Mouse (Mus musculus) layer of hippocampus, postnatal 36 days (tissue): ENCODE results near the gene Stxbp1. TPM values are rescaled to one million over a fixed set of nuclear protein-coding genes. Genes with fewer than 3 reads are reported as not detected.

Source experiments
- DNase-seq, 2 experiments: peaks; one replicate each; pipeline ENCODE4 v3.0.0; 2022
- total RNA-seq, 2 experiments: library from RNA; stranded (reverse); gene quantifications; 2 replicates each; pipeline ENCODE4 v1.2.3; 2021

Stxbp1 gene
- total RNA-seq, 2 experiments from 2014 or later = 561 to 604 TPM

DNA sequence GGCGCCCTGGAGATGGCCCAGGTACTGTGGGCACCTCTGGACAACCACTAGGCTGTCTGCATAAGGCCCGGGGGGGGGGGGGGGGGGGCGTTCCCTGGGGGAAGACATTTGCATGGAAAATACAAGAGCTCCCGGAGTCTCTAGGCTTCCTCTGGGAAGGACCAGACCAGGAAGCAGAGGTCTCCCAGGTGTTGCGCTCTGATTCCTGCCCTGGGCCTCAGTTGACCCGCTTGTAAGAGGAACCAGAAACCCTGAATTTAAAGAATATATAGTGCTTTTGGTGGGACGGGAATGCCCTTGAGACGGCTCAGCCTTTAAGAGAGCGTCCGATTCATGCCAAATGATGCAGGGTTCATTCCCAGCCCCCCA lies 95.4 kb downstream of the Stxbp1 start:
- no peak for DNase-seq

DNA sequence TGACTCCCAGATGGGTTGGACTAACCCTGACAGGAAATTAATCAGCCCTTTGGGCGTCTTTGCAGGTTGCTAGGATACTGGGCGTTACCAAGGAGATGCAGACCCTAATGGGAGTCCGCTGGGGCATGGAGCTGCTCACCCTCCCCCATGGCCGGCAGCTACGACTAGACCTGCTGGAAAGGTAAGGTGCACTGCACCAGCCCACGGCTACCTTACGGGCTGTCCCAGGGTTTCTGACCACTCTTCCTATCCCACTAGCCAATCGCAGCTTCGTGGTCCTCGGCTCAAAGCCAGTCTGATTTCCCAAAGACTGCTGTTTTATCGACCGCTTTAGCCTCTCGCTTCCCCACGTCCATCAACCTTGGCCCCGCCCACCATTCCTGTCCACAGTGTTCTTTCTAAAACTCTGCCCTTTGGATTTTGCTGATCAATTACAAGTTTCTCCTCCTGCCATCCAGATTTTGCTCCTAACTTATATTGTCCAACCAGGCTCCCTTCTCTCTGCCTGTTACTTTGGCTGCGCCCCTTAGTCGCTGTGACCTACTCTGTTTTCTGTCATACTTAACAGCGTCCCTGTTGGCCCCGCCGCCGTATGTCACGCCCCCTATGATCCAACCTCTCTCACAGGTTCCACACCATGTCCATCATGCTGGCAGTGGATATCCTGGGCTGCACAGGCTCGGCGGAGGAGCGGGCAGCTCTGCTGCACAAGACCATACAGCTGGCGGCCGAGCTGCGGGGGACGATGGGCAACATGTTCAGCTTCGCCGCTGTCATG lies 96.0 kb downstream of the Stxbp1 start:
- no peak for DNase-seq

DNA sequence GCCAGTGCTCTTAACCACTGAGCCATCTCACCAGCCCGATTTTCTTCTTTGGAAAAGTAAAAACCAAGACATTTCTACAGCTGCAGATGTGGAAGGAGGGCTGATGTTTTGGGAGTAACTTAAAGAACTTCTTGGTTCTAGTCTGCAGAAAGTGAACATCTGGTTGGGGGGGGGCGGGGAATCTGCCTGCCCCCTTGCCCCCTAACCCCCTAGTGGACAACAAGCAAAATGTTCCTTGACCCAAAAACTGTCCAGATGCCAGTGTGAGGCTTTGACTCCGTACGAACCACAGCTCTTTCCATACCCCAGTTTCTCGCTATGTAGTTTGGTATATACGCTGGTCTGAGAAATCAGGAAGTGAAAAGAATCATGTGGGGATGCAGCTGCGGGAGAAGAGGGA lies 96.8 kb downstream of the Stxbp1 start:
- no peak for DNase-seq

DNA sequence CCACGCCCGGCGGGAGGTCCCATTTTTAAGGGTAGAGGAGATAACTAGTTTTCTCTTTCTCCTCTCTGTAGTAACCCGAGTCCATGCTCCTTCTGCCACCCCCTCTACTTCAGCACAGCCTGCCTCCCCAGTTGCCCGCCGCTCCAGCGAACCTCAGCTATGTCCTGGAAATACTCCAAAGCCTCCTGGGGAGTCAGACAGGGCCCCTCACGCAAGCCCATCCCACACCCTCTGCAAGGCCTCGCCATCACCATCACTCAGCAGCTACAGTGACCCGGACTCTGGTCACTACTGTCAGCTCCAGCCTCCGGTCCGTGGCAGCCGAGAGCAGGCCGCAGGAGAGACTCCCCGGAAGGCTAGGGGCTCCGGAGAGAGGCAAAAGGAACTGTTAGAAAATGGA lies 98.0 kb downstream of the Stxbp1 start:
- no peak for DNase-seq

DNA sequence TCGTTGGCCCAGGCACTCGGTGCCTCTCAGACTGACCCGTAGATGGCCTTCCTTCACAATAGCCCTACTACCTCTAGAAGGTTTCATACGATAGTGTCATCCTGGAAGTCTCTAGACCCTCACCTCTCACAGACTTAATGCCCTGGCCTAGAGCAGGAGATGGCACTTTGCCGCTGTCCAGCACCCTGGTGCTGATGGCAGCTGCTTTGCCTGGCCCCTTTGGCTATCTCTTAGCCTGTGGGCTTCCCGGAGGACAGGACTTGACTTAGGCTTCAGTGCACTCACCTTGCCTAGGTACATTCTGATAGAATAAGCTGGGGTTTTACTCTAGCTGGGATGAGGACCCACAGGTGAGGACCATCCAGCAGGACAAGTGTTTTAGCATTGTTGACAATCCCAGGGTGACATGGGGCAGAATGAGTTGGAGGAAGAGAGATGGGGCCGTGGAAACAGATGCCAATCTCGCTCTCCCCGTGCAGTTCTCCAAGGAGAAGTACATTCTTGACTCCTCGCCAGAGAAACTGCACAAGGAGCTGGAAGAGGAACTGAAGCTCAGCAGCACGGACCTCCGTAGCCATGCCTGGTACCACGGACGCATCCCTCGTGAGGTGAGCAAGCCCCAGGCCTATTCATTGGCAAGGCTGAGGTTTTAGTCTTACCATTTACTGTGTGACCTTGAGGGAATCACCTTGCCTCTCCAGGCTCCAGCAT lies 102.6 kb downstream of the Stxbp1 start:
- no peak for DNase-seq

DNA sequence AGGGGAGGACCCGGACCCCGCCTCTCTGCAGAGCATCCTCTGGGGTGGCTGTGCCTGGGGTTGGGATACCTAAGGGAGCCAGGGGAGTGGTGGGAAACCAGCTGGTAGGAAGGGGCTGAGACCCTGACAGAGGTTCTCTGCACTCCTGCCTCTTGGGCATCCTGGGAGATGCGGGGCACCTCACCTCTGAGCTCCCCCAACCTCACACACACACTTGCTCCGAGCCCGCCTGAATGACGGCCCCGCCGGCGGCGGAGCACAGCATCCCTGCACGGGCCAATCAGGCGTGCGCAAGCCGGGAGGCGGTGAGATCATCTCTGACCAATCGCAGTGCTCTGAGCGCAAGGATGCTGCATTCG lies 104.9 kb downstream of the Stxbp1 start:
- DNase-seq = peak; percentile 83 to 86

DNA sequence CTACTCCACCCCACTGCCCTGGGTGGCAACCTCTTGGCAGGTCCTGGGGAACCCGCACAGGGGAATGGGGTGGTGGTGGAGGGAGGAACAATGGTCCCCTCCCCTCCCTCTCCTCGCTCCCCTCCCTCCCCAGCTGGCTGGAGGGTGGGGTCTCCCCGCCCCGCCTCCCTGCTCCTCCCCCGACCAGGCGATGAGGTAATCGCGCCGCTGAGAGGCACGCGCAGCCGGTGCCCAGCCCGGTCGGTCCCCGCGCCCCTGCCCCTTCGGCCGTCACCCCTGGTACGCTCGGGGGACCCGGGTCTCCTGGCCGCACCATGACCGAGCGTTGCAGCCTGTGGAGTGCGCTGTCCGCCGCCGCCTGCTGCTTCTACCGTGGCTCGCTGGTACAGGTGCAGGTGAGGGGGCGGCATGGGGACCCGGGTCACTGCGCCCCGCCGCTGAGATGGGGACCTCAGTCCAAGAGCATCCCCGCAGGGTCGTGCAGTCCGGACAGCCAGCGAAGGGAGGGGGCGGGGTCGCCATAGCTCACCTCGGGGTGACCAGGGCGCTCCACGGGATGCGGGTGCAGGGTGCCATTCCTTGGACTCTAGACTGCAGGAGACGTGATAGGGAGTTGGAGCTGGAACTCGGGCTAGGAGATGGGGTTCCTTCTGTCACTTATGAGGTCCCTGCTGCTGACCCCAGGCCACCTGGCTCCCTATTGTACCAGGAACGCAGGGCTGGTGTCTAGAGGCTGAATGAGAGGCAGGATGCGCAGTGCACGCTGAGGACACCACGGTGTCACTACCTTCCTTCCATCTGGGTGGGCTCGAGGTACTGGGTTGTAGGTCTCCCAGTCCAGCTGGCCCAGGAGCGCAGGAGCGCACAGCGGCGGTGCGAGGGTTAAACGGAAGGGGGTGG lies 105.5 kb downstream of the Stxbp1 start:
- DNase-seq = peak; percentile 49 to 71

DNA sequence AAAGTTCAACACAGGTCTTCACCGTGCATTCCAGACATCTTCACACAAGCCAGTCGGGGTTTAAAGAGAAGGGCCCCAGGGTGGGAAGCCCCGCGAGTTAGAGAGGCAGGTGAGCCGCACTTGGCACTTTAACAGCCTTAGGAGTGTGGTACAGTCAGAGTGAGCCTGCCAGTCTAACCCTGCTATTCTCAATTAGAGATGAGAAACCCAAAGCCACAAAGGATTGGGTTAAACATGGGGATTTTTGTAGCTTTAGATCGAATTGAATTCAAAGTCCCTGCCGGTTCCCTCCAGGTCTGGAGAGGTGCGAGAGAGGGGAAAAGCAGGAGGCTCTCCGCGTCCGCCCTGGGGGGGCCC lies 106.2 kb downstream of the Stxbp1 start, which contains the start of gene 6330409D20Rik:
TSS of gene 6330409D20Rik (minus strand) at position 101 of the 357 bp plus-strand sequence.
- no peak for DNase-seq

DNA sequence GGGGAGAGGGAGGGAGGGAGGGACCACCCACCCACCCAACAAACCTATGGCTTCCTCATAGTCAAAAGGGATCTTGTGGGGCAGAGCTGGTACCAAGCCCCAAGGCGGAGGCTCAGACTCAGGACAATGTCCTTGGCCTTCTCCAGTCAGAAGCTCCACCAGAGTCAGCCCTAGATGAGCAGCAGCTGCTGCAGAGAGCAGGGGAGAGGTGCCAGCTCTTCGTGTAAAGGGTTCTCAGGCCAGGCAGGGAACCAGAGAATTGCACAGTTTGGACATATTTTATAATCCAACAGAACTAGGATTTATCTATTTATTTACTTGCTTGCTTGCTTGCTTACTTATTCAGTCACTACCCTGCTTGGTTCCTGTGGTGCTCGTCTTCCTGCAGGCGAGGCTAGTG lies 107.7 kb downstream of the Stxbp1 start:
- DNase-seq = no peak

Other genes starting within 250 kb of the Stxbp1 start
- 100 to 1,000 TPM; 114 to 117 TPM for gene St6galnac6, start 247.5 kb downstream of the Stxbp1 start, total RNA-seq
- 100 to 1,000 TPM; 114 to 119 TPM for gene Ak1, start 225.5 kb downstream of the Stxbp1 start, total RNA-seq
- 10 to 100 TPM; 18.9 to 19.2 TPM for gene Eng, start 200.7 kb downstream of the Stxbp1 start, total RNA-seq
- 10 to 100 TPM in 1 of 2 experiments, 1 to 10 TPM in 1; 9.3 to 11.0 TPM for gene Fpgs, start 143.1 kb downstream of the Stxbp1 start, total RNA-seq
- 100 to 1,000 TPM; 110 to 117 TPM for gene Cdk9, start 134.2 kb downstream of the Stxbp1 start, total RNA-seq
- gene Sh2d3c, start 126.2 kb downstream of the Stxbp1 start, total RNA-seq = 10 to 100 TPM; 18.7 to 19.1 TPM
- 1 to 10 TPM; 1.2 to 1.3 TPM for gene 6330409D20Rik, start 106.2 kb downstream of the Stxbp1 start, total RNA-seq
- gene Tor2a, start 90.0 kb downstream of the Stxbp1 start, total RNA-seq = 10 to 100 TPM; 30.0 to 31.6 TPM
- gene Ttc16, start 71.6 kb downstream of the Stxbp1 start, total RNA-seq = 1 to 10 TPM in 1 of 2 experiments, under 1 TPM in 1; 0.85 to 1.1 TPM
- 1 to 10 TPM; 5.2 to 6.9 TPM for gene Ptrh1, start 71.5 kb downstream of the Stxbp1 start, total RNA-seq
- under 1 TPM; 0.43 to 0.72 TPM for gene Cfap157, start 62.8 kb downstream of the Stxbp1 start, total RNA-seq
- gene Fam129b, start 28.9 kb upstream of the Stxbp1 start, total RNA-seq = 10 to 100 TPM; 14.0 to 17.7 TPM
- 100 to 1,000 TPM; 110 to 112 TPM for gene Rpl12, start 114.3 kb upstream of the Stxbp1 start, total RNA-seq
- 10 to 100 TPM; 32.4 to 34.7 TPM for gene Lrsam1, start 114.4 kb upstream of the Stxbp1 start, total RNA-seq
- 10 to 100 TPM; 18.4 to 18.9 TPM for gene Slc2a8, start 134.8 kb upstream of the Stxbp1 start, total RNA-seq